Mouse (Mus musculus): ENCODE measurements around the gene Stard13. TPM values are rescaled to one million over a fixed set of nuclear protein-coding genes. Genes with fewer than 3 reads are reported as not detected.

Stard13 gene
- total and polyA plus RNA-seq, 2 experiments from 2014 or later = 2.6 to 19.2 TPM

DNA sequence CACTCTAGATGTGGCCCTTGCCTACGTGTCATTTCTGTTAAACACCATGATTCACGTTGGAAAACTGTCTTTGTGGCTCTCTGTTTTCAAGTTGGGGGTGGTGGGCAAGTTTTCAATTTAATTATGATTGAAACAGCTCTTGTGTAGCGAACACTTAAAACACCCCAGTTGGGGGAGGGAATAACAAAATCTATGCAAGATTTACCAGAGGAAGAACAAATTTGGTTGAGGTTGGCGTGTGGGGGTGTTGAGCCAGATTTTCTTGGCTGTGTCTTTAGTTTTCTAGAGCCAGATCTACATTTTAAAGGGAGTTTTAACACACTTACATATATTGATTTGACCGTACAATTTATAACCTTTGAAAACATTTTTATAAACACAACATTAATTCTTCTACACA is 173.9 kb downstream of the Stard13 start:
- H3K36me3 ChIP-seq (ENCODE audit: insufficient read depth) = no peaks in the 10 kb centered on the region
- no peak overlapping the region for H3K9ac ChIP-seq
- no peaks in the 10 kb centered on the region for H3K4me1 ChIP-seq (ENCODE audit: insufficient read depth)
- no peaks in the 10 kb centered on the region for H3K9me3 ChIP-seq (ENCODE audit: low read length)
- H3K4me2 ChIP-seq (ENCODE audit: low read depth) = no peak overlapping the region
- DNase-seq = no peak
- 71% methylated on average over 5 of the region's 5 CpGs for WGBS
- no peak overlapping the region for H3K27ac ChIP-seq (ENCODE audit: low read depth, low read length)
- ATAC-seq = no peak
- no peak for TF ChIP-seq CTCF (IDR thresholded peaks at IDR 0.05; ENCODE audit: low read depth)
- H3K4me3 ChIP-seq (ENCODE audit: low read depth, low read length) = no peak overlapping the region
- no peaks in the 10 kb centered on the region for H3K27me3 ChIP-seq (ENCODE audit: insufficient read depth, low read length)

- no peak for ATAC-seq
- WGBS = 90% methylated on average over 10 of the region's 10 CpGs
- no peak for TF ChIP-seq CTCF (IDR thresholded peaks at IDR 0.05; ENCODE audit: low read depth)
- no peak for DNase-seq
- Histone ChIP-seq H3K27ac (ENCODE audit: low read depth, low read length) (no peak overlapping the region), H3K36me3 (ENCODE audit: insufficient read depth) (no peaks in the 10 kb centered on the region), H3K4me2 (ENCODE audit: low read depth) (no peak overlapping the region), H3K9ac (no peak overlapping the region), H3K4me3 (ENCODE audit: low read depth, low read length) (no peak overlapping the region), H3K27me3 (ENCODE audit: insufficient read depth, low read length) (no peaks in the 10 kb centered on the region), H3K9me3 (ENCODE audit: low read length) (no peaks in the 10 kb centered on the region), H3K4me1 (ENCODE audit: insufficient read depth) (no peaks in the 10 kb centered on the region)
Observed at GRCm38 (mm10) chr5:151059352-151059751, 174.3 kb downstream of the Stard13 start.

GRCm38 (mm10) chr5:151057716-151058115 is 175.9 kb downstream of the Stard13 start:
- Histone ChIP-seq H3K4me1 (ENCODE audit: insufficient read depth) (no peaks in the 10 kb centered on the region), H3K4me3 (ENCODE audit: low read depth, low read length) (no peak overlapping the region), H3K4me2 (ENCODE audit: low read depth) (no peak overlapping the region), H3K27me3 (ENCODE audit: insufficient read depth, low read length) (no peaks in the 10 kb centered on the region), H3K9ac (no peak overlapping the region), H3K27ac (ENCODE audit: low read depth, low read length) (no peak overlapping the region), H3K9me3 (ENCODE audit: low read length) (no peaks in the 10 kb centered on the region), H3K36me3 (ENCODE audit: insufficient read depth) (no peaks in the 10 kb centered on the region)
- DNase-seq (no peak), ATAC-seq (no peak)
- WGBS = 93% methylated on average over 5 of the region's 5 CpGs
- no peak for TF ChIP-seq CTCF (IDR thresholded peaks at IDR 0.05; ENCODE audit: low read depth)

GRCm38 (mm10) chr5:151056920-151057294 is 176.7 kb downstream of the Stard13 start:
- WGBS = 79% methylated on average over 6 of the region's 6 CpGs
- TF ChIP-seq CTCF (IDR thresholded peaks at IDR 0.05; ENCODE audit: low read depth) = no peak
- no peak overlapping the region for H3K27ac ChIP-seq (ENCODE audit: low read depth, low read length)
- H3K36me3 ChIP-seq (ENCODE audit: insufficient read depth) = no peaks in the 10 kb centered on the region
- H3K4me2 ChIP-seq (ENCODE audit: low read depth) = no peak overlapping the region
- H3K4me1 ChIP-seq (ENCODE audit: insufficient read depth) = no peaks in the 10 kb centered on the region
- DNase-seq = no peak
- no peaks in the 10 kb centered on the region for H3K9me3 ChIP-seq (ENCODE audit: low read length)
- no peak overlapping the region for H3K4me3 ChIP-seq (ENCODE audit: low read depth, low read length)
- ATAC-seq = peak; percentile 8; the same call in 1 of the 2 replicates
- no peaks in the 10 kb centered on the region for H3K27me3 ChIP-seq (ENCODE audit: insufficient read depth, low read length)
- no peak overlapping the region for H3K9ac ChIP-seq

- DNase-seq (no peak), ATAC-seq (peak; percentile 38; the same call in 1 of the 2 replicates)
- no peak for TF ChIP-seq CTCF (IDR thresholded peaks at IDR 0.05; ENCODE audit: low read depth)
- no peak overlapping the region for H3K9ac ChIP-seq
- H3K27me3 ChIP-seq (ENCODE audit: insufficient read depth, low read length) = no peaks in the 10 kb centered on the region
- H3K9me3 ChIP-seq (ENCODE audit: low read length) = no peaks in the 10 kb centered on the region
- H3K4me1 ChIP-seq (ENCODE audit: insufficient read depth) = no peaks in the 10 kb centered on the region
- 68% methylated on average over 12 of the region's 12 CpGs for WGBS
- no peak overlapping the region for H3K4me2 ChIP-seq (ENCODE audit: low read depth)
- H3K4me3 ChIP-seq (ENCODE audit: low read depth, low read length) = no peak overlapping the region
- H3K36me3 ChIP-seq (ENCODE audit: insufficient read depth) = no peaks in the 10 kb centered on the region
- no peak overlapping the region for H3K27ac ChIP-seq (ENCODE audit: low read depth, low read length)
Observed at GRCm38 (mm10) chr5:151056255-151056919, 177.2 kb downstream of the Stard13 start.

DNA sequence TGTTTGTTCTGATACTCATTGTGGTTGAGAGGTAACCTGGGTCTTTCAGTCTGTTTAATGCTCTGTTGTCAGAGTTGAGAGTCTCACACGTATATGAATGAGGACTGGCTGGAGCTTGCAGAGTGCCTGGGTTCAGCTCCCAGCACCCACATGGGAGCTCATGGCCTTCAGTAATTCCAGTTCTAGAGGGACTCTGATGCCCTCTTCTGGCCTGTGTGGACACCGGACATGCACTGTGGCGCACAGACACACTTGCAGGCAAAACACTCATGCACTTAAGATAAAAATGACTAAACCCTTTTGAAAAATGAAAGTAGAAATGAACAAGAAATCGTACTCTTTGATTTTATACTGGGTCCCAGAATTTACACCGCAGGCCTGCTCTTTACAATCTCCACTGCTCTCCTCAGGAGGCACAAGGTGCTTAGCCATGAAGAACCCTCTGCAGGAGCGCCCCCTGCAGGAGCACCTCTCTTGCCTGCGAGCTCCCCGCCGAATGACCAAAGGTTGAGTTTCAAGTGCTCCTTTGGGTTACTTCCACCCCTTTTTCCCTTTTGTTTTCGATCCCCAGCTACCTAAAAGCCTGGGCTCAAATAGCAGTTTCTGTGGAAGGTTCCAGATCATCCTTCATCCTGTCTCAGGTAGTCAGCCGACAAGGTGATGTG is 178.1 kb downstream of the Stard13 start:
- Histone ChIP-seq H3K9me3 (ENCODE audit: low read length) (no peaks in the 10 kb centered on the region), H3K4me3 (ENCODE audit: low read depth, low read length) (no peak overlapping the region), H3K4me2 (ENCODE audit: low read depth) (no peak overlapping the region), H3K9ac (no peak overlapping the region), H3K4me1 (ENCODE audit: insufficient read depth) (no peaks in the 10 kb centered on the region), H3K36me3 (ENCODE audit: insufficient read depth) (no peaks in the 10 kb centered on the region), H3K27ac (ENCODE audit: low read depth, low read length) (no peak overlapping the region), H3K27me3 (ENCODE audit: insufficient read depth, low read length) (no peaks in the 10 kb centered on the region)
- ATAC-seq (no peak), DNase-seq (no peak)
- 91% methylated on average over 11 of the region's 11 CpGs for WGBS
- 0 out of 2 replicates have a peak, but pooled peaks have one; percentile 12 for TF ChIP-seq CTCF (IDR thresholded peaks at IDR 0.05; ENCODE audit: low read depth)

DNA sequence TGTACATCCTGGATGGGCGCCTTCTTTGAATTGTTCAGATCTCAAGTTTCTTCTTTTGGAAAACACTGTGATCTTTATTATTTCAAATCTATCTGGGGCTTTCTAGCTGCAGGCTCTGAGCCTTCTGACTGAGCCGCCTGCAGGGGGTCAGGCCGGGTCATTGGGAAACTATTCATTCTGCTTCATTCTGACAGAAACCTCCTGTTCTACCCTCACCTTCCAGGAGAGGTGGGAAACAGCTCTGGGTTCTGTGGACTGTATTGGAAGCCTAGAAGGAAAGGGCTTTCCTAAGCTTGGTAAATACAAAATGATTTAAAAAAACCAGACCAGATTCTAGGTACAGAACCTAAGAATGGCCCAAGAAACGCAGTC is 178.9 kb downstream of the Stard13 start:
- no peak for ATAC-seq
- WGBS = 44% methylated on average over 4 of the region's 4 CpGs

More for the DNA sequence above, 178.9 kb downstream of the Stard13 start:
- Histone ChIP-seq H3K27me3 (ENCODE audit: insufficient read depth, low read length) (no peaks in the 10 kb centered on the region), H3K9ac (no peak overlapping the region), H3K4me3 (ENCODE audit: low read depth, low read length) (no peak overlapping the region), H3K4me1 (ENCODE audit: insufficient read depth) (no peaks in the 10 kb centered on the region), H3K4me2 (ENCODE audit: low read depth) (no peak overlapping the region), H3K36me3 (ENCODE audit: insufficient read depth) (no peaks in the 10 kb centered on the region), H3K9me3 (ENCODE audit: low read length) (no peaks in the 10 kb centered on the region), H3K27ac (ENCODE audit: low read depth, low read length) (no peak overlapping the region)
- DNase-seq = no peak
- TF ChIP-seq CTCF (IDR thresholded peaks at IDR 0.05; ENCODE audit: low read depth) = no peak

Measured in forebrain, postnatal 0 days (tissue).